Mouse (Mus musculus) right cerebral cortex, postnatal 4 days (tissue): ENCODE measurements at regions not wholly inside any gene's neighbourhood (a gene's known extent, or its start where the extent isn't known, plus 50 kb on each side); places are given as distances from the start of the nearest gene placed in this dataset.
A peak's percentile ranks its signal among the peaks of the same experiment; 100 is the strongest.

ENCODE experiments used
- DNase-seq: peaks from one replicate; pipeline ENCODE4 v3.0.0-alpha.2; 2022

DNA sequence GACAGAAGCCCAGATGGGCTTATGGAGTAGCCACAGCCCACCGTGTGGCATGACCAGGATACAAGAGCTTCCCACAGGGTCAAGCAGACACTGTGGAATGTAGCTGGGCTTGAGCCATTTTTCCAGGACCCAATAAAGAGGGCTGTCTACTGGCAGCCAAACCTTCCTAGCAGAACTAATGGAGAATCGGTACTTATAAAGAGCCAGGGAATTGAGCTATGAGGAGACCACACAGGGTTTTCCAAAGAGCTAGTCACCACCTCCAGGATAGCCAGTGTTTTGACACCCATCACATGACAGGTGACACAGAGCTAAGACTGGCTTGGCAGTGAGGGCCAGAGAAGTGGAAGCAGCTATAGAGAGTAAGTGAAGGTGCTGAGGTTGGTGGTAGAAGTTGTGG, 149.9 kb downstream of the Map2k4 start:
- DNase-seq, result no peak

DNA sequence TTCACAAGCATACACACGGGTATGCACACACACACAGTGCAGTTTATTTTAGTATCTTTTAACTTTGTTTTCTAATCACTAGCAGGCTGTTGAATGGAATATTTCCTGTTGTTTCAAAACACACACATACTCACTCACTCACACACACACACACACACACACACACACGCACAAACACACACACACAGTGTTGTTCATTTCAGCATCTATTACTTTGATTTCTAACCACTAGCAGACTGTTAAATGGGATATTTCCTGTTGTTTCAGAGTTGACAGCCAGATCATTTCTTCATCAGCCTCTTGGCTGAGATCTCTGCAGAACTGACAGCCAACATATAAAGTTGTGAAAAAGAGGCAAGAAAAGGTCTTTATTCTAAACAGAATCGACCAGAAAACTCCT, 150.9 kb downstream of the Map2k4 start:
- DNase-seq, result no peak

DNA sequence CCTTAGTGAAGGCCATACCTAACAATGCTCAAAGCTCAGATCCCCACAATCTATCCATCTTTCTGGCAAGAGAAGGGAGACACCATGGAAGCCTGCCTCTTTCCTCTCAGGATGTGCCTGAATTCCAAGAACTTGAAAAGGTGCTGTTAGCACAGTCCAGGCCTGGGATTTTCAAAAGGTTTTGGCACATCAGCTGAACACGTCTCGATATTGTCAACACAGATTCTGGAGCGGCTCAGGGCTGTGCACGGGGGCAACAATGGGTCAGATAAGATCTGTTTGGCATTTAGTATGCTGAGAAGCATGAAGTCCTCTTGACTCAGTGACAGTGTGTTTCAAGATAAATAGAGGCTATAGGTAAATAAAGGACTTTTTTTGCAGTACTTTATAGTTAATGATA, 152.8 kb downstream of the Map2k4 start:
- no peak for DNase-seq

DNA sequence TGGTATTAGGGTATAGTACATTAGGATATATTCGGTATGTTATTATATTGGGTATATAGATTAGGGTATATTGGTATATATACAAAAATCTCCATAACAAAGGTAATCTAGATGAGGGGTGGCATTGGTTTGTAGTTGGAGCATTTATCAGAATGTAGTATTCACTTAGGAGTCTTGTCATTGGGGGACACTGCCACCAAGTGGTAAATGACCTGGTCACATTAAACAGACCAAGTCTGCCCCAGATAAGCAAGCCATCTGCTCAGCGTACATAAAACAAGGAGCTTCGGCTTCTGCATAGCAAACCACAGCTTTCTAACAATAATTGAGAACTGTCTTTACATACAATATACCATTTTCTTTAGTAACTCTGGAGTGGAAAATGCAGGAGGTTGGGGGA, 156.9 kb downstream of the Map2k4 start:
- DNase-seq, result peak; percentile 8

DNA sequence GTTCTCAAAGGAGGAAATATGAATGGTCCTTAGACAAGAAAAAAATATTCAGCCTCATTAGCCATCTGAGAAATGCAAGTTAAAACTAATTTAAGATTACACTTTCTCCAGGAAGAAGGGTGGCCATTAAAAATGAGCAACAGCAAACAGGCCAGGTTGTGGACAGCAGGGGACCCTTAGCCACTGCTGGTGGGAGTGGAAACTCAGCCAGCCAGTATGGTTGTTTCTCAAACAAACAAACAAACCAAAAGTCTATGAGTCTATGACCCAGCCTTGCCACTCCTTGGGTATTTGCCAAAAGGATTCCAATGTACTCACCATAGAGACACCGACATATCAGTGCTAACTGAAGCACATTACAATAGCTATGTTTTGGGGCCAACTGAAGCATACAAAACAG, 157.7 kb downstream of the Map2k4 start:
- no peak for DNase-seq

DNA sequence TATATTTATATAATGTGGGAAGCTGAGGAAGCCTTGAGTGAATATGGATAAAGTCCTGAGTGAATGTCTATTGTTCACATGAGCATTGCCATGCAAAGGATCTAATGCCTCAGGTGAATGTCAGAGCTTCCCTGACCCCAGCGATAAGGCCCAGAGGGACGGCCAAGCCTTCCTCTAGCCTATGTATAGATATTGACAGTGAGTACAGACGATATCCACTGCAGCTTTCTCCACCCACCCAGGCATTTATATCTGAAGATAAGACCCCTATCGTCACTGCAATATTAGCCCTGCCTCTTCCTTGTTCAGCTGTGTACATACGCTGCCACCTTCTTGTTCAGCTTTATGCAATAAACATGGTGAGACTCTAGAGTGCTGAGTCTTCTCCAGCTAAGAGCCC, 158.8 kb downstream of the Map2k4 start:
- DNase-seq, result no peak

DNA sequence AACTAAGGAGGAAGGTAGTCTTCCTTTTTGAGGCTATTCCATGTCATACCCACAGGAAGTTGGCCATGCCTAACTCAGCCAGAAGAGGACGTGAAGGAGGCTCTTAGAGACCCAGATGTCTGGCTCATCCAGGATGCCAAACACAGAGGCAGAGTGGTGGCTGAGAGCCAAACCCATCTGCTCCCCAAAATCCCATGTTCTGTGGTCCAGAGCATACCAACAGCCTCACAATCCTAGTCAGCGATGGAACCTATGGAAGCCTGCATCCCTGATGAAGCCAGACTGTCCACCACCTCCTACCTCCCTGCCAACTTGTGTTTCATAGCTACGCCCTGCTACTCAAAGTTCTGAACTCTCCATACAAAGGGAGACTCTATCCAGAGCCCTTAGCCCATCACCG, 169.1 kb downstream of the Map2k4 start:
- no peak for DNase-seq

DNA sequence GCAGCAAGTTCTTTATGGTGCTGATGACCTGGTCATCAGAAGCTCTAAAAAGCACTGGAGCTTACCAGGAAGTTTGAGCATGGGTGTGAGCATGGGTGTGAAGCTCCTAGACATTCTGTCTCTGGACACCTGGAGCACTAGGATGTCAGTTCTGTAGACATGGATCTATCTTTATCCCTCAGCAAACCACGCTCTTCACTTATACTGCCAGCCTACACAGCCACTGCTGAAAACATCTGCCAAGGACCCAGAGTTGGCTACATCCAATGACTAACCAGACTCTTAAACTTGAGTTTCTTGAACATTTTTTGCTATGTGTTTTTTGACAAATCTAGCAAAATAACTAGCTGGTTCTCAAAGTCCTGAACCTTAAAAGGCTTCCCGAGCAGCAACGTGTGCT, 177.6 kb downstream of the Map2k4 start:
- no peak for DNase-seq

DNA sequence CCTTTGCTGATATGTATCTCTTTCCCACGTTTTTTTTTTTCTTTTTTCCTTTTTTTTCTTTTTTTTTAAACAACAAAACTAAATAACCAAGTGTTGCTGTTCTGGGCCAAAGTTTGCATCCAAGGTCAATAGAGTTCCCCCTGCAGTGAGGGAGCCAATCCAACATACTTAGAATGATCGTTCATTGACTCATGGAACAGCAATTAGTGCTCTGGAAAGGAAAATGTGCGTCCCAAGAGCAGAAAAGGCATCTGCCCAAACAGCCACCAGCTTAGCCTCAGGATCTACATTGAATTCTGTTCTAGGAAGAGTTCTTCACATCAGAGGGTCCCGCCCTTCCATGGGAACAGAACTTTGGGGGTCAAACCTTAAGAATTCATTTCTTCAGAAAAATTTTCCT, 179.0 kb downstream of the Map2k4 start:
- DNase-seq, result no peak

DNA sequence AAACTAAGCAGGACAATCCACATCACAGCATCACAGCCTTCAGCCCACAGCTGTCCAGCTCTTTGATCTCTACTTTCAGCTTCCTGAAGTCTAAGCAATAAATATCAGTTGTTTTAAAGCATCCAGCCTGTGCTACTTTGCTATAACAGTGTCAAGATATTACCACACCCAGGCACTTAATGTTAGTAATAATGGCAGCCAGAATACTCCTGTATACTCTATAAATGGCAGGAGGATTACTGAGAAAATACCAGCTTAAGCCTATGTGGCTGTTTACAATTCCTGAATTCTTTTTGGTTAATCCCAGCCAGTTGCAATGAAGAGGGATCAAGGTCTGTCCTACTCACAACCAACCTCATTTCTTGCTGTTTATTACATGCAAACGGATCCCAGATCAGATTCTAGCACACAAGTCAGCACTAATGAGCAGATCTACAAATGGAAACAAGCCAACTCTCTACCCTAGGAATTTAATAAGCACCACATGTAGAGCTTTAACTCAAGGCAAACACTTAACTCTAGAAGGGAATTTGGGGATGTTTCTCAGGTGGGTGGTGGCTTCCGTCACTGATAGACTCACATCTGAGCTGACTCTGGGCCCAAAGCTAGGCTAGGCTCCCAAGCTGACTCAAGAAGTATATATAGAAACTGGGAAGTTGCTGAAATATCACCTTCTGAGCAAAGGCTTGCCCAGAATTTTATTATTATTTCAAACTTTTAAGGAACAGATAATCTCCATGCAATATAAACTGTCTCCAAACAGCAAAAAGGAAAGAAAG, 190.6 kb downstream of the Map2k4 start:
- DNase-seq, result no peak

DNA sequence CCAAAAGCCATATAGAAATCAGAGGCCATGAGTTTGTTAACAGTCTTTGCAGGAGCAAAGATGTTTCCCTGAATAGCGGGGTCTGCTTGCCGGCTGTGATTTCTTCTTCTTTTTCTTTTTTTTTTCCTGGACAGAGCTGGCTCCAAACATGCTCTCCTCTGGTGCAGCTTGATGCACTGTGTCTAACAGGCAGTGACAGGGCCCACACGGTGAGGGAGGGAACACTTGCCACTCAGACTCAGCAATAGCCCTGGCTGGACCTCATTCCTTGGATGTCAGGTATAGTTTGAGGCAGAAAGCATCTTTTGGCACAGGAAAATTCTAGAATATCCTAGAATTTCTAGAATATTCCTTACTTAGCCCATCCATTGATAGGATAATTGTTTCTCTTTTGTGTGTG, 199.6 kb downstream of the Map2k4 start:
- no peak for DNase-seq

DNA sequence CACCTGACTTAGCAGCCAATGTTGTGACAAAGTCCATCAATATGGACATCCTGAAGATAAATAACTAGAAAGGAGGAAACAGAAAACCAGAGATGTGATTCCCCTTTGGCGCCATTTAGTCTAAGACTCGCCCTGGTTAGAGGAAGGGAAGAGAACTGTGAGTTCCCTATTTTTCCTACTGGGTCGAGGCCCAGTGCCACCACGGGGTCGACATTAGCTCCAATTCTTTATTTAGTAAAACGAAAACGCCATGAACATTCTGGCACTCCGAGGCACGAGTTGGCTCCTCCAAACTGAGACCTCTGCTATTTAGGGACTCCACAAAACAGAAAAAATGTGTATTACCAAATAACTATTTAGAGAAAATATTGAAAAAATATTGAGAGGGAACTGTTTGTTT, 220.3 kb downstream of the Map2k4 start:
- DNase-seq, result no peak

DNA sequence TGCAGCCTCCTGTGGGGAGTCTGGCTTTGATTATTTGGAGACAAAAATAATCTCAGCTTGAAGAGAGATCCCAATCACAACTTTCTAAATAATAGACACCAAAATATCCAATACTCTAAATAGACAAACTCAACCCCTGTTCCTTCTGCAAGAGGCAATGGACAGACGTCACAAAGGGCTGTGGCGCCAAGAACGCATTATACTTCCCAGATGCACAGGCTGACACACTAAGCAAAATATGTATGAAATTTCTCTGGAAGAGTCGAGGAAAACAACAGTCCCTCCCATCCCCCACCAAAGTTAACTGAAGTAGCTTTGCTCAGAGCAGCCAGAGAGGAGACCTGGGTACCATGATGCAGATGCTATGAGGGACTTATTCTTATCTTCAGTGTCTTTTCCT, 229.9 kb downstream of the Map2k4 start:
- no peak for DNase-seq

DNA sequence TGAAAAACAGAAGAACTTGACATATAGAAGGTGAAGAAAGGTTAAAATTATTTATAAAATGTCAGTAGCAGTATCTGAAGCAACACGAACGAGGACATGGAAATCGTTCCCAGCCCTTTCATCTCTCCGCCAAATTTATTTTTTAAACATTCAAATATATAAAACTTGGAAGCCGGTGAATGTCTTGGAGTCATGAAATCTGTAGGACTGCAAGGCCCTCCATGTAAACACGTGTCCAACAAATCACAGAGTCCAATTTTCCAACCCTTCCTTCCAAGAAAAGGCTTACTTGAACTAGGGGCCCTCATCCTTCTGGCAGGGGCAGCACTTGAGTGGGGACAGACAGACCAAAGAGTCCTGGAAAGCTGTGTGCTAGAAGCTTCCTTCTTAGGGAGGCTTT, 237.0 kb downstream of the Map2k4 start:
- no peak for DNase-seq

DNA sequence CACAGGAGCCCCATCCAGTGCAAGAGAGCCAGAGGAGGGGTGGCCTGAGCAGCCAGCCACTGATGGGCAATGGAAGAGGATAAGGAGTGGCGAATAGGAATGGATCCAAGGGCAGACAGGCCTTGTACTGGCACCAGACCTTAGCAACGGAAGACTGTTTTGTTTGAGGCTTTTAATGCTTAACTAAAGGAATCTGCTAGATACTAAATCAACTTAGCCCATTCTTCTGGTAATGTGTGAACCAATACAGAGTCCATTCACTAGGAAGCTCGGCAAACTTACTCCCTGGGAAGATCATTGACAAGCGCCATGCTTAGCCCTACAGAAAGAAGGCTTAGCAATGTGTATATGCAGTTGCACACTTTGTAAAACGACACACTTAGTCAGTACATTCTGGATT, 243.8 kb downstream of the Map2k4 start:
- no peak for DNase-seq

DNA sequence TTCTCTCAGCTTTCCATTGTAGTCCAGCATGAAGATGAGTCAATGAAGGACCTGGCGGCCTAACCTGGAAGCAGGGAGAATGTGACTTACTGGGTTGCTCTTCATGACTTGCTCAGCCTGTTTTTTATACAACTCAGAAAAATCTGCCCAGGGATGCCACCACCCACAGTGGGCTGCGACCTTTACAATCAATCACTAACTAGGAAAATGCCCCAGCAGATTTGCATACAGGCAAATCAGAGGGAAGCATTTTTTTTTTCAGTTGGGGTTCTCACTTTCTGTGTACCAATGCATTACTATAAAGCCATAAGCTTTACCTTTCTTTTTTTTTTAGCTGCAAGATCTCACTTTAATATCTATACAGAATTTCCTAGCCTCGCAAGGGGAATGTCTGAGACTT, 244.5 kb downstream of the Map2k4 start:
- no peak for DNase-seq

DNA sequence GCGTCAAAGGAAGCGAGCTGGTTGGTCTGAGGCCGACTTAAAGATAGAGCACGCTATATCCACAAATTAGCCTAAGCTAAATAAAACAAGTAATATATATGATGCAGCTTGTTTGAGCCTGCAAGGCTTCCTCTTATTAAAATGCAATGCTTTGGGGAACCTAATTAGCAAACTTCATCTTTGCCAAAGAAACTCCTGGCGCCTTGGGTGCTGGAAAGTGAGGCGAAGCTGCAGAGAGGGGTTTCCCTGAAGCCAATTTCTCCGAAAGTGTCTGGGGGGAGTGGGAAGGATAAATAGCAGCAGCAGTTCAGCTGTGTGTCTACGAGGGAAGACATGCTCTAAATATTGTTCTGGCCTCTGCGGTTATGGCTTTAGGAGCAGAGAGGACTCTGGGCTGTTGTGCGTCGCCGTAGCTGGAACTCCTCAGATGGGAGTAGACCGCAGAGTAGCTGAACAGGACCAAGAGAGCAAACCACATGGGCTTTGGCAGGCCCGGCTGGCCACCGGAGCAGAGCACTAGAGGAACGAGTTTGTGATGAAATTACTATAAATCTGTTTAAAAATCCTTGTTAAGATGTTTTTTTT, 251.0 kb downstream of the Map2k4 start:
- no peak for DNase-seq

DNA sequence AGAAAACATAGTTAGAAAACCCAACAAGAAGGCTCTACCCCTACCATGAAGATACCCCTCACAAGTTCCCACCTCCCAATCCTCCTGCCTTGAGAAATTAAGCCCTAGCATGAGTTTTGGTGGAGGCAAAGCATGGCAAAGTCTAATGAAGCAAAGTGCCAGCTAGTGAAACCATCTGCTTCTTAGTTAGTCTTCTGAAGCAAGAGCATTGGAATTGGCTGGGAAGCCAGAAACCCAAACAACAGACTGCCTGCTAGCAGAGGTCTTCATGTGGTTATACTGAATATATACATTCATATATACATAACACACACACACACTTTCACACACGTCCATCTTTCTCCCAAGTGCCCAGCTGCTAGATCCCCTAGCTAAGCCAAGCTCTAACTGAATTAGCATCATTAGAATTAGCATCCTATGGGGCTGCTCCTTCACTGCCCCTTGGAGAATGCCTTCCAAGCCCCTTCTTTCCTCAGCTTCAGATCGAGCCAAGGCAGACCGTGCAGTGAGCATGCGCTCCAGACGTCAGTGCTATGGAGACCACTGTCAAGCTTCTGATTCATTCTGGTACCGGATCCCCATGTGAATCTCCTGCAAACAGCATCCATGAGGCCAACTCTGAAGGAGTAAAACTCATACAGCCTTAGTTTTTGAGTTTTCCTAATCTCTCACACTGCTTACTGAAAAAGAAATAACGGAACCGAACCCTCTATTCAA, 252.2 kb downstream of the Map2k4 start:
- DNase-seq, result peak; percentile 4

DNA sequence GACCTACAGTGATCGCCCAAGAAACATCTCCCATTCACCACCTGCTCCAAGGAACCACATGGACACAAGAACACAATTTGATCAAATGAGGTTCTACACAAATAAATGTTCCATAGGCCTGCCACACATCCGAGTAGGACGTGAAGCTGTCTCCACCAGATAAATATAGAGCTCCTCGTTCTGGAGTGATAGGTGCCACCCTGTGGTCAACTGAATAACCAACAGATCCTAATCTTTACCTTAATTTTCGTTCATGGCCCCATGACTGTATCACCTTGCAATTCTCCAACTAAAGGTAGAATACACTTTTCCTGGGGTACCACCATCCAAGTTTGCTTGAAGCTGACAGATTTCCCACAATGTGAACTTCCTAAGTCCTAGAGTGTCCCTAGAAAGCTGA, 257.4 kb downstream of the Map2k4 start:
- no peak for DNase-seq

DNA sequence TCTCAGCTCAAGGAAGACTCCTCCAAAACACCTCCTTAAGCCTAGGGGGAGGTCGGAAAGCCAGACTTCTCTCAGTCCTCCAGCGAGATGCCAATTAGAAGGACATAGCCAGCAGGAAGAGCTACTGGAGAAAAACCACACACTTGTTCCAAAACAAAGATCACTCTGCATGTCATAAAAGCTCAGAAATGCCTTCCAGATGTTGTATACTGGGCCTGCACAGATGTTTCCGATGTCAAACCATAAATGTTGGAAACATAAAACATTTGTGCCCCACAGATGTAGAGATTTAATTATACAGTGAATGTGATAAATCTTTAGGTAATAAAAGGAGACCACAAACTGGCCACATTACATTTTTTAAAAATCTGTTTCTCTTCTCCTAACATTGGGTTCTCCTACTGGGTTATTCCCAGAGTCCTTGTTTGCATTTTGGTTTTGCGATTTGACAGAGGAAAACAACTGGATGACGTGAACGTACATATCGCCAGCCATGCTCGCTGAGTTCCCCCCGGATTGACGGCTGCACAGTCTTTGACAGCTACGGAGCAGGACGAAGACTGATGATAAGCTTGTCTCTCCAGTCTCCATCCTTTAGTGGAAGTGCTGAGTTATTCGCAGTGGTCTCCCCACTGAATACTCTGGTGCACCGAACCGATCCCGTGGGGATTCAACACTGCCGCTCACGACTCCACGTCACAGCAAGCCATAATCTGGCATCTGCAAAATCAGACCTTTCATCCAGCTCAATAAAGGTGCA, 235.5 kb upstream of the Myocd start:
- DNase-seq, result no peak

DNA sequence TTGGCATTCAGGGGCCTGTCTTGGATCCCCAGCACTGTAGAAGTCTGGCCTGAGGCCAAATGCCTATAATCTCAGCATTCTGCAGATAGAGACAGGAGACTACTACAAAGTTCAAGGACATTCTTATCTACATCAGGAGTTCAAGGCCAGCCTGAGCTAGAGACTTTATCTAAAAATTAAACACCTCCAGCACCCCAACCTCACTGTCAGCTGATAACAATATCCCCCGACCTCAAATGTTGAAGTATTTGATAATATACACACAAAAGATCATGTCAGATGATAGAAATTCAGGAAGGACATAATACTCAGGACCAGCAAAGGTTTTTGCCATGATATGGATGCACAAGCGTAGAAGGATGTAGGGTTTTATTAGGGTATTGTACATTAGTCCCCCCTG, 228.2 kb upstream of the Myocd start:
- DNase-seq, result no peak

DNA sequence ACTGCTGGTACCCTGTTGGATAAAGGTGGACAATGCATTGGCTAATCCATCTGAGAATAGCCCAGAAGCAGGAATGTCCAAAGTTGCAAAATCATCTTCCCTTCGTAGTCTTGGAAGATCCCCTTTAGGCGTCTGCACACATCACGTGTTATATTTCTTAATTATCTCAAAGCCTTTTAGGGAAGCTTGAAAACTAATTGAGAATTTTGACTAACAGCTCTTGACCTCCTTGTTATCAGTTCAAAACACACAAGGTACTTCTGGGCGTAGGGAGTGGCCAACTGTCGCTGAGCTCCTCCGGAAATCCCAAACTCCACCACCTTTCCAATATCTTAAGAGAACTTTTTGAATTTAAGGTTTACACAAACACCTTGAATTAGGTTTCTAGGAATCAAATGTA, 227.6 kb upstream of the Myocd start:
- DNase-seq, result no peak

DNA sequence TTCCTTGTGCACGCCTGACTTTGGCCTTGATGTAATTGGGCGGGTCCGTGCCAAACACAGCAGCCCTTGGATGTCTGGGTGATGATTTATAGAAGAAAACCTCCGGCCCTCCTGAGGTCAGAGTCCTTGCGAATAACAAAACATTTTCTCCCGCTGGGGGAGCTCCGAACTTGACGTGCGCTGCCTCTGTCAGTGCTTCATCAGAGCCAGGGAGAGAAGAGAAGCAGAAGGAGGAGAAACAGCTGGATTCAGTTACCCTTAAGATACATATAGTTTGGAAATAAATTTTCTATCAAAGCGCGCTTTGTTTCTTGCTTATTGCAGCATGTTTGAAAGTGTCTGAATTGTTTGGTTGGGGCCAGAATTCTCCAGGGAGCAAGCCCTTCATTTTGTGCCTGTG, 225.2 kb upstream of the Myocd start:
- DNase-seq, result no peak

DNA sequence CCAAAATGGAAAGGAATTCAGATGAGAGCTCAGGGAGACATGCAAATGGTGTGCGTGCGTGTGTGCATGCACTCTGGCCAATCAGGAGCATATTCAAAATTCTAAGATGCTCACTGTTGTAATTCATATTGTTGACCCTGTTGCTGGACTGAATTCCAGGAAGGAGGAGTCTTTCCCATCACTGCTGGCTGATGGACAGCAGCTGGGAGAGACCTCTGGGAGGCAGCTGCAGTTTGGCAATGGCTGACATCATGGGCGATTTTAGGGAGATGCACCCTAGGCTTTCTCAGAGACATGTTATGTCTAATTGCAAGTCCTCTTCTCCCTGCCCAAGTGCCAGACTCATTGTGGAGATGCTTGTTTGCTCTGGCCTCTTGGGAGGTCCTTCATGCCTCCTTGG, 220.6 kb upstream of the Myocd start:
- DNase-seq, result no peak
